Mouse (Mus musculus) heart, postnatal 14 days (tissue): ENCODE results near the gene Ass1. TPM values are rescaled to one million over a fixed set of nuclear protein-coding genes. Genes with fewer than 3 reads are reported as not detected.

Experiments used
- DNase-seq, 2 experiments: peaks; one replicate each; pipeline ENCODE4 v3.0.0; 2021 to 2022
- intact Hi-C: fragments of 180-260 bp; cut with DNase I; formaldehyde crosslinking; loops from one replicate; pipeline ENCODE4 v1.15.1; 2025
- total RNA-seq, 2 experiments: library from RNA; stranded (reverse); gene quantifications; 2 replicates each; pipeline ENCODE4 v1.2.3; 2021

Gene Ass1
- total RNA-seq, 2 experiments from 2014 or later = 3.1 to 3.7 TPM

DNA sequence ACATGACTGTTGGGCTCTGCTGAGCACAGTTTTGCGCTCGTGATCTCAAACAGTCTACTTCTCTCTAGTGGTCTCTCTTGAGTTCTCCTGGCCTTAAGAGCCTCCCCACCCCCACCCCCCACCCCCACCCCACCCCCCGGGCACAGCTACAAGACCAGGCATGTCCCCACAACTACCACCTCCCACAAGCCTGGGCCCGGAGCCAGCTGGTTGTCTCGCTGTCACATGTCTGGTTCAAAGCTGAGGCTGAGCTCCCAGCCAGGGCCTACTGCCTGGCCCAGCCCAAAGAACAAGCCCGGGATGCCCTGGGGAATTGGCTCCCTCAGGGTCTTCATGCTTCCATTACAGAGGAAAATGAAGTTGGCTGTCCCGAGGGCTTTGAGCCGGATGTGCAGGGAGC is 15.7 kb upstream of the Ass1 start:
- peak; percentile 51 to 64 for DNase-seq
- intact Hi-C loops = no loop called here

- no peak for DNase-seq
- intact Hi-C loops = no loop called here
Observed at GRCm38 (mm10) chr2:31455418-31455817, 14.6 kb upstream of the Ass1 start.

GRCm38 (mm10) chr2:31458460-31458859 is 11.5 kb upstream of the Ass1 start:
- intact Hi-C loops = no loop called here
- DNase-seq = no peak

DNA sequence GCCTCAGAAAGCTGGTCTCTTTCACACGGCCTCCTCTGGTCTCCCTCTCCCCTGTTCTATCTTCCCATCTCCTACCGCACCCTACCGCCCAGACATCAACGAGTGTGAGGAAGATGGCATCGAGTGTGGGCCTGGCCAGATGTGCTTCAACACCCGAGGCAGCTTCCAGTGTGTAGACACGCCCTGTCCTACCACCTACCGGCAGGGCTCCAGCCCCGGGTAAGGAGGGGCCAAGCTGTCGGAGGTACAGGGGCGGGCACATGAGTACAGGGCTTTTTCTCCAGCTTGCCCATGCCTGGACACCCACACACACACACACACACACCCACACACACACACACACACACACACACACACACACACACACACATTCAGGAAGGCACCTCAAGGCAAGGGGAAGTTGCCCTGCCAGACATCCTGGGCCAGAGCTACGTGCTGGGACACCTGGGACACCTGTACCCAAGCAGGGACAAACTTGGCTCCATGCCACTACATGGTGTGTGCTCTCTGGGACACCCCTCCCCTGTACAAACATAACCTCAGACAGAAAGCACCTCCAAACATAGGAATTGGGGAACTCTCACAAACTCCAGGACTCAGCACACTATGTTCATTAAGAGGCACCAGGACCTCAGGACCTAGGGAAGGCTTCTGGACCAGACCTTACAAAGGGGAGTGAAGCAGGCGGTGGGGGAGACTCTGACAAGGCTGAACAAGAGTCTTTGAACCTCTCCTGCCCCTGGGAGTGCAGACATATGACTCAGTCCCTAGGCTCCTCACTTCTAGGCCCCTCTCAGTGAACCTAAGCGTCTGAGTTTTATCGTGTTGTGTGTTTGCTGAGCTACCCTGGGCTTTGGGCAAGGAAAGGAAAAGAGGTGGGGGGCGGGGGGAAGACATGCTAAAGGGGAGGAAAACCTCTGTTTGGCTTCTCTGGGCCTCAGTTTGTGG is 10.7 kb upstream of the Ass1 start:
- no peak for DNase-seq
- intact Hi-C loops = no loop called here

- intact Hi-C loops = no loop called here
- peak; percentile 33 to 60 for DNase-seq
Observed at GRCm38 (mm10) chr2:31460025-31460571, 9.9 kb upstream of the Ass1 start.

GRCm38 (mm10) chr2:31460920-31461319 is 9.1 kb upstream of the Ass1 start:
- intact Hi-C loops = no loop called here
- no peak for DNase-seq

DNA sequence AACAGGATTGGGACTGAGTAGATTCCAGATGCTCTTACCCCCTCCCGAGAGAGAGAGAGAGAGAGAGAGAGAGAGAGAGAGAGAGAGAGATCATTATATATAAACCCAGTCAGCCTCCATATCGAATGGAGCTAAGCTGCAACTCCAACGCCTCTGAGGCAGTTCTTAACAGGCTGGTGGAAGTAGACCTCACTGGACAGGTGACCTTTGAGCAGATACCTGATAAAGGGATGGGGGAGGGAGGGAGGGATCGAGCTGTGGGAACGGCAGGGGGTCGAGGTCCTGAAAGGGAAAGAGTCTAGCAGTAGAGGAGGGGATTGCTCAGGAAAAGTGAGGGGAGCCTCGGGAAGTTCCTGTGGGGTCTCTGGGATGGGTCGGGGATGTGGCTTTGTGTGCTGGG is 8.0 kb upstream of the Ass1 start:
- no peak for DNase-seq
- intact Hi-C loops = no loop called here

- intact Hi-C loops = no loop called here
- DNase-seq = no peak
Observed at GRCm38 (mm10) chr2:31463253-31463652, 6.8 kb upstream of the Ass1 start.

GRCm38 (mm10) chr2:31463696-31464528 is 6.1 kb upstream of the Ass1 start:
- DNase-seq = no peak
- intact Hi-C loops = no loop called here

GRCm38 (mm10) chr2:31464529-31464910 is 5.5 kb upstream of the Ass1 start:
- intact Hi-C loops = no loop called here
- DNase-seq = no peak

DNA sequence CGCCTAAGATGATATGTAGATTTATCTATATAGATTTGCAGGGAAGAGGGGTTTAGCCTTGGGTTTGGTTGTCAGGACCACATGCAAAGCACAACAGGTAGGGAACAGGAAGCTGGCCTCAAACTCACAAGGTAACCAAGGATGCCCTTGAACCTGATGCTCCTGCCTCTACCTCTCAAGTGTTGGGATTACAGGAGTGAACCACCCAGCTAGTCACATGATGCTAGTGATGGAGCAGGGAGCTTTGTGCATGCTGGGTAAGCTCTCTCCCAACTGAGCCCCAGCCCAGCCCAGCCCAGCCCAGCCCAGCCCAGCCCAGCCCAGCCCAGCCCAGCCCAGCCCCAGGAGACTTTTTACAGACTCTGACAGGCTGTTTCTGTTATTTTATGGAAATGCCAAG is 2.5 kb upstream of the Ass1 start:
- intact Hi-C loops = no loop called here
- no peak for DNase-seq

DNA sequence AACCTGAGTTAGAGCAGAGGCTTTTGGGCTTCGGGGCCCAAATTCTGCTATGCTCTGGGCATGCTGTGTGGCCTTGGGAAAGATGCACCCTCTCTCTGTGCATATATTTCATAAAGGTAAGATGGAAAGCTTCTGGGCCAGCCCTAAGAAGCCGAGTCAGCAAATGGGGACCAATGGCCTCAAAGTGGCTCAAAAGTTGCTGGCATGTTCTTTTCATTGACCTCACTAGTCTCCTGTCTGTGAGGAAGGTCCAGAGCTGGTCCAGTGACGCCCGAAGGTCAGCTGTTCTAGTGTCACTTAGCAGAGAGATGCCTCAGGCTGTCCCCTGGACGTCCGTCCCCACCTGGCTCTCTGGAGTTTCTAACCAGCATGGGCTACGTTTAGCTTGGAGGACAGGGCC is 1.1 kb upstream of the Ass1 start:
- intact Hi-C loops = no loop called here
- DNase-seq = no peak

DNA sequence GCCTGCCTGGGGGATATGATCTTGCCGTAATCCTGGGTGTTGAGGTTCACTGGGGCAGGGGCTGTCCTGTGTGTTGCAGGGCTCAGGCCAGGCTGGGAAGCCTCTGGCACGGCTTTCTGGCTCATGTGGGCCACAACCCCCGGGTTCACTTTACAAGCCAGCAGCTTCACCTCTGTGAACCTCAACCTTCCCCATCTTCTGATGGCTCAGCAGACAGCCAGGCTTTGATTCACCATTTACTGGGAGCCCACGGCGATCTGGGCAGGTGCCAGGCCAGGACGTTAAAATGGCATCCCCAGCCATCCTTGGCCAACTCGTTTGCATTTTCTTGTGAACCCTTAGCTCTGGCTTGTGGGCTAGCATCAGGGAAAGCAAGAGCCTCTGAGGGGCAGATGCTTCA is 527 bp upstream of the Ass1 start:
- no peak for DNase-seq
- intact Hi-C loops = no loop called here

GRCm38 (mm10) chr2:31470683-31471385 is 827 bp downstream of the Ass1 start:
- intact Hi-C loops = no loop called here

DNA sequence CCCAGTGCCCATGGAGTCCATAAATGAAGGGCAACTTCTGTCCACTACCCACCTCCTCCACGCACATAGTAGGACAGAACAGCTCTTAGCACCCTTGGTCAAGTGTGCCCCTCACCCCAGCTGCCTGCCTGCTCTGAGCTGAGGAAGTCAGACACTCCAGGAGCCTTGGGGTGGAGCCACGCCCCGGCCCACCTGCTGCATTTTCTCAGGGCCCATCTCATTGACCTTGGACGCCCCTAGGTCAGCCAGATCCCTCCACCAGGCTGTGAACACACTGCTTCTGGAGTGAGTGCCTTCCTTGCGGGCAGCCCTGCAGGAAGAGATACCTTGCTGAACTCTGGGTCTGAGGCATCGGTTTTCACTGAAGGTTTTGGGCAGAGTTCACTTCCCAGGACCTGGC is 1.6 kb downstream of the Ass1 start:
- intact Hi-C loops = loop anchor here (1.0 kb wide), 1 partner anchor 36 kb away; no protein-coding TSS in a partner anchor
- DNase-seq = no peak

More at GRCm38 (mm10) chr2:31470683-31471385, 827 bp downstream of the Ass1 start:
- peak in 1 of 2 experiments; percentile 24 for DNase-seq

DNA sequence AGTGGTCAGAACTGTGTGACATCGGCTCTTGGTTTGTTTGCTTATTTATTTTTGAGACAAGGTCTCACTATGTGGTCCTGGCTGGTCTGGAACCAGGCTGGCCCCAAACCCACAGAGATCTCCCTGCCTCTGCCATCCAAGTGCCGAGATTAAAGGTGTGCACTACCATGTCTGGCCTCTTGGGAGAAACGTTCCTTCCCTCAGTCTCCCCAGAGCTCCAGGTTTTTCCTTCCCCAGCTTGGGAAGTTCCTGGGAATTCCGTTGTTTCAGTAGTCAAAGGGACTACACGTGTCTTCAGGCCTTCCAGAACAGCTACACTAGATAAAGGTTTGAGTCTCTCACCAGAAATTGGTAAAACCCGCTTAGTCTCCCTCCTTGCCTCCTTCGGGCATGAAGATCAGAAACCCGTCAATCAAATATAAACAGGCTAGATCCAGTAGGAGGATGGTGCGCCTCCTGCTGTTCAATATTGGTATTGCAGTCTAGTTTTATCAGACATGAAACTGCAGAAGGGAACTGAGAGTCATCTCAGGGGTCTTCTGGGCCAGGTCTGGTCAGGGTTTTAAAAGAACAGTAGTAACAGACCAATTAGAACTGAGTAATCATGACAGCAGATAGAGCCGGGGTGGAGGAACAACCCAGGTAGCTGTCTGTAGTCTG is 2.5 kb downstream of the Ass1 start:
- intact Hi-C loops = loop anchor here (1.0 kb wide), 1 partner anchor 37 kb away; no protein-coding TSS in a partner anchor
- DNase-seq = peak; percentile 36 to 73

DNA sequence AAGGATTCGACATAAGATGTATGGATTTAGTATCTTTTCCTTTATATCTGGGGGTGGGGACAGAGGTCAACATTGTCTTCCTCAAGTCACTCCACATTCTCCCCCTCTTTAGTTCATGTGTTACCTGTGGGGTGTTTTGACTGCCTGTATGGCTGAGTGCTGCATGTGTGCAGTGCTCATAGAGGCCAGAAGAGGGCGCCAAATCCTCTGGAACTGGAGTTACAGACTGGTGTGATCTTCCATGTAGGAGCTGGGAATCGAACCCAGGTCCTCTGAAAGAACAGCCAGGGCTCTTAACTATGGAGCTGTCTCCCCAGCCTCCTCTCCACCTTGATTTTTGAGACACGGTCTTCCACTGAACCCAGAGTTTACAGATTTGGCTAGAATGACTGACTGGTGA is 3.9 kb downstream of the Ass1 start:
- no peak for DNase-seq
- intact Hi-C loops = no loop called here

GRCm38 (mm10) chr2:31474686-31475085 is 4.7 kb downstream of the Ass1 start:
- no peak for DNase-seq
- intact Hi-C loops = no loop called here

GRCm38 (mm10) chr2:31476107-31476820 is 6.3 kb downstream of the Ass1 start:
- intact Hi-C loops = no loop called here
- DNase-seq = no peak
